Mouse (Mus musculus): ENCODE results near the gene Gm17416.

Gm17416 gene

GRCm38 (mm10) chr2:152569038-152569437, at the start of gene Gm17416:
TSS of gene Gm17416 (plus strand) at chr2:152569338.
- DNase-seq = no peak

- peak; percentile 62 to 75 for DNase-seq
Observed at GRCm38 (mm10) chr2:152539944-152540710, 29.0 kb upstream of the Gm17416 start, which contains the start of gene Defb29. TSS of gene Defb29 (minus strand) at chr2:152540098.

- no peak for DNase-seq
Observed at GRCm38 (mm10) chr2:152541979-152542378, 27.2 kb upstream of the Gm17416 start.

- no peak for DNase-seq
Observed at GRCm38 (mm10) chr2:152542897-152543296, 26.2 kb upstream of the Gm17416 start.

GRCm38 (mm10) chr2:152543478-152543877, 25.7 kb upstream of the Gm17416 start:
- DNase-seq = peak; percentile 24 to 36

GRCm38 (mm10) chr2:152544691-152545090, 24.4 kb upstream of the Gm17416 start:
- peak; percentile 74 to 84 for DNase-seq

- DNase-seq = no peak
Observed at GRCm38 (mm10) chr2:152548124-152548523, 21.0 kb upstream of the Gm17416 start.

GRCm38 (mm10) chr2:152553774-152554423, 15.2 kb upstream of the Gm17416 start:
- peak; percentile 88 to 89 for DNase-seq

- DNase-seq = no peak
Observed at GRCm38 (mm10) chr2:152556655-152557054, 12.5 kb upstream of the Gm17416 start.

GRCm38 (mm10) chr2:152569881-152570280, 743 bp downstream of the Gm17416 start:
- DNase-seq = no peak

GRCm38 (mm10) chr2:152570313-152570712, 1.2 kb downstream of the Gm17416 start:
- peak in 1 of 2 experiments; percentile 39 for DNase-seq

GRCm38 (mm10) chr2:152572114-152572794, 3.1 kb downstream of the Gm17416 start, which contains the start of gene Defb21:
TSS of gene Defb21 (plus strand) at chr2:152572744.
- DNase-seq = peak; percentile 56 to 61

- no peak for DNase-seq
Observed at GRCm38 (mm10) chr2:152573484-152573883, 4.3 kb downstream of the Gm17416 start.

- DNase-seq = no peak
Observed at GRCm38 (mm10) chr2:152580107-152580506, 11.0 kb downstream of the Gm17416 start, which contains the start of gene Defb19. TSS of gene Defb19 (minus strand) at chr2:152580312.

- no peak for DNase-seq
Observed at GRCm38 (mm10) chr2:152580612-152581011, 11.5 kb downstream of the Gm17416 start.

GRCm38 (mm10) chr2:152586926-152587560, 17.9 kb downstream of the Gm17416 start:
- peak; percentile 26 to 41 for DNase-seq

- no peak for DNase-seq
Observed at GRCm38 (mm10) chr2:152588450-152588849, 19.3 kb downstream of the Gm17416 start.

- DNase-seq = peak; percentile 18 to 46
Observed at GRCm38 (mm10) chr2:152589021-152589420, 19.9 kb downstream of the Gm17416 start.

GRCm38 (mm10) chr2:152599299-152599698, 30.2 kb downstream of the Gm17416 start, which contains the start of gene Defb45:
TSS of gene Defb45 (minus strand) at chr2:152599399.
- DNase-seq = no peak

- no peak for DNase-seq
Observed at GRCm38 (mm10) chr2:152600076-152600475, 30.9 kb downstream of the Gm17416 start.

- no peak for DNase-seq
Observed at GRCm38 (mm10) chr2:152601275-152601960, 32.3 kb downstream of the Gm17416 start.

- DNase-seq = peak; percentile 63 to 74
Observed at GRCm38 (mm10) chr2:152604057-152604456, 34.9 kb downstream of the Gm17416 start, which contains the start of gene Defb36. TSS of gene Defb36 (plus strand) at chr2:152604327.
